In the genomic region with DNA sequence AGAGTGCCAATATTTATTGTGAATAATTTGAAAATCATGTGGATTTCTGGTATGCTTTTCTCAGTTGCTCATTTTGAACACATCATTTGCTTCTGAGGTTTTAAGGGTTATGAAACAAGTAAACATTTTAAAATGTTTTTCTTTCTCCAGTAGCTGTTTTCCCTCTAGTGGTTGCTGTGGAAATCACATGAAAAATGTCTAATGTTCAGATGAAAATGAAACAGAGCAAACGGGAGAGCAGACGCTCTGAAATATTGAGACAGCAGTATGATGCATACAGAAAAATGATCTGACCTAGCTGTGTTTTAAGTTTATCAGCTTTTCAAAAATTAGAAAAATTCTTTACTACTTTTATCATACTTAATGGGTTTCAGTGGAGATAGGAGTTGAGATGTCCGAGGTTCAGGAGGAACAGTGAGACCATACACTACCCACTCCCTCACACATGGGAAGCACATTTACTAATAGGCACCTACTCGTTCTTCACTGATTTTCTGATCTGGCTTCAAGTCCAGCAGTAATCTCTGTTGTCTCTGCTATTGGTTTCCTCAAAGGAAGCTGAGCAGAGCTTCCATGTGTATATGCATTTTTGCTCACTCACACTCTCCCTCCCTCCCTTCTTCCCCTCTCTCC, we compare ENCODE assay signal across 9 mouse cellular contexts. TPM values are rescaled to one million over a fixed set of nuclear protein-coding genes. Genes with fewer than 3 reads are reported as not detected.
DNase-seq lines count a peak whose midpoint lies in the region; ATAC-seq and TF ChIP-seq lines count a peak whose summit lies in the region.
"Had no signal": no experiment of that assay in that cellular context is flagged by ENCODE, and none has a peak within 500 bp of the region (broad histone marks: within the 10 kb centered on the region; RNA-seq: fewer than 3 reads in every experiment).

No protein-coding gene starts in this region.

- H3K9me3 ChIP-seq in intestine, postnatal 0 days (ENCODE audit: control insufficient read depth), result no peaks in the 10 kb centered on the region
- H3K9me3 ChIP-seq in intestine, embryonic 15.5 days, result no peaks in the 10 kb centered on the region
- H3K9me3 ChIP-seq in midbrain, embryonic 14.5 days (ENCODE audit: control insufficient read depth, low read length), result no peaks in the 10 kb centered on the region
- no peaks in the 10 kb centered on the region for H3K9me3 ChIP-seq in midbrain, embryonic 16.5 days (replicated peaks; ENCODE audit: control insufficient read depth, low read length, poor library complexity, severe bottlenecking)

- DNase-seq in cerebellum, adult 2 months, result peak in 1 of 2 experiments; percentile 22
- no peak for DNase-seq in cerebellum, adult 11-12 months
- peak; percentile 74 for DNase-seq in midbrain, embryonic 14.5 days
- peak; percentile 1 for DNase-seq in splenic B cell, adult 2 months (ENCODE audit: low read depth, low spot score)
- no peak for DNase-seq in thymus, postnatal 36 days
- DNase-seq: gastrocnemius, postnatal 25 days had no signal

- TF ChIP-seq CTCF in cerebellum, adult 2 months (IDR thresholded peaks at IDR 0.05; ENCODE audit: borderline replicate concordance, insufficient read depth, low read depth, low read length), result no peak; the same call in 1 of the 2 replicates
- TF ChIP-seq CTCF in intestine, postnatal 0 days (IDR thresholded peaks at IDR 0.05; ENCODE audit: low read depth), result peak; percentile 48

- no peak overlapping the region for H3K4me2 ChIP-seq in intestine, postnatal 0 days (replicated peaks; ENCODE audit: low read depth)
- no peak overlapping the region for H3K4me2 ChIP-seq in intestine, embryonic 15.5 days (replicated peaks)
- no peak overlapping the region for H3K4me2 ChIP-seq in midbrain, embryonic 14.5 days (ENCODE audit: low read length)
- H3K4me2 ChIP-seq in midbrain, embryonic 16.5 days (ENCODE audit: low read length), result no peak overlapping the region

- no peaks in the 10 kb centered on the region; the same call in 1 of the 2 replicates for H3K4me1 ChIP-seq in cerebellum, adult 2 months (ENCODE audit: control insufficient read depth, insufficient read depth, low read length)
- no peaks in the 10 kb centered on the region for H3K4me1 ChIP-seq in intestine, postnatal 0 days (replicated peaks; ENCODE audit: control insufficient read depth, insufficient read depth, low read length)
- no peaks in the 10 kb centered on the region for H3K4me1 ChIP-seq in intestine, embryonic 15.5 days (replicated peaks)
- no peaks in the 10 kb centered on the region for H3K4me1 ChIP-seq in midbrain, embryonic 14.5 days (ENCODE audit: control insufficient read depth, insufficient read depth, low read length)
- no peaks in the 10 kb centered on the region for H3K4me1 ChIP-seq in midbrain, embryonic 16.5 days (ENCODE audit: control insufficient read depth, insufficient read depth, low read length)

- H3K36me3 ChIP-seq in intestine, postnatal 0 days (ENCODE audit: control insufficient read depth, insufficient read depth), result no peaks in the 10 kb centered on the region
- H3K36me3 ChIP-seq in intestine, embryonic 15.5 days, result no peaks in the 10 kb centered on the region
- H3K36me3 ChIP-seq in midbrain, embryonic 14.5 days (ENCODE audit: control insufficient read depth, insufficient read depth, low read length), result no peaks in the 10 kb centered on the region
- no peaks in the 10 kb centered on the region for H3K36me3 ChIP-seq in midbrain, embryonic 16.5 days (ENCODE audit: control insufficient read depth, insufficient read depth, low read length)
- no peaks in the 10 kb centered on the region for H3K36me3 ChIP-seq in splenic B cell, adult 2 months (ENCODE audit: control insufficient read depth, insufficient read depth, low read length, poor library complexity, severe bottlenecking)

- H3K9ac ChIP-seq in intestine, postnatal 0 days (ENCODE audit: low read depth, low read length), result no peak overlapping the region
- H3K9ac ChIP-seq in intestine, embryonic 15.5 days, result no peak overlapping the region
- no peak overlapping the region for H3K9ac ChIP-seq in midbrain, embryonic 14.5 days (replicated peaks; ENCODE audit: low read length)
- H3K9ac ChIP-seq in midbrain, embryonic 16.5 days (ENCODE audit: low read depth, low read length), result no peak overlapping the region

- peak overlapping the region; percentile 8 for H3K4me3 ChIP-seq in cerebellum, adult 2 months (replicated peaks; ENCODE audit: insufficient read depth, low read depth, low read length)
- H3K4me3 ChIP-seq in intestine, postnatal 0 days (ENCODE audit: low read depth, low read length), result no peak overlapping the region
- no peak overlapping the region for H3K4me3 ChIP-seq in intestine, embryonic 15.5 days (replicated peaks)
- no peak overlapping the region for H3K4me3 ChIP-seq in midbrain, embryonic 14.5 days (replicated peaks; ENCODE audit: low read depth, low read length)
- H3K4me3 ChIP-seq in midbrain, embryonic 16.5 days (ENCODE audit: low read depth, low read length), result no peak overlapping the region

- H3K27me3 ChIP-seq in cerebellum, adult 2 months (ENCODE audit: control insufficient read depth, insufficient read depth, low read length), result no peaks in the 10 kb centered on the region
- no peaks in the 10 kb centered on the region for H3K27me3 ChIP-seq in intestine, postnatal 0 days (replicated peaks; ENCODE audit: control insufficient read depth, insufficient read depth, low read length)
- H3K27me3 ChIP-seq in intestine, embryonic 15.5 days (replicated peaks), result no peaks in the 10 kb centered on the region
- no peaks in the 10 kb centered on the region for H3K27me3 ChIP-seq in midbrain, embryonic 14.5 days (ENCODE audit: control insufficient read depth, insufficient read depth, low read length)
- no peaks in the 10 kb centered on the region for H3K27me3 ChIP-seq in midbrain, embryonic 16.5 days (ENCODE audit: control insufficient read depth, insufficient read depth, low read depth, low read length)
- H3K27me3 ChIP-seq in splenic B cell, adult 2 months (ENCODE audit: control insufficient read depth, insufficient read depth, low read length, poor library complexity, severe bottlenecking), result no peaks in the 10 kb centered on the region

- H3K27ac ChIP-seq in cerebellum, adult 2 months (ENCODE audit: insufficient read depth, low read length), result no peak overlapping the region
- H3K27ac ChIP-seq in intestine, postnatal 0 days (ENCODE audit: low read depth, low read length), result no peak overlapping the region
- no peak overlapping the region for H3K27ac ChIP-seq in intestine, embryonic 15.5 days
- H3K27ac ChIP-seq in midbrain, embryonic 14.5 days (replicated peaks; ENCODE audit: low read depth, low read length), result no peak overlapping the region
- no peak overlapping the region for H3K27ac ChIP-seq in midbrain, embryonic 16.5 days (ENCODE audit: low read length)

- 21% methylated on average over 4 of the region's 4 CpGs for WGBS in cerebellum, adult 2 months
- WGBS in intestine, postnatal 0 days, result 50% methylated on average over 4 of the region's 4 CpGs
- 52% methylated on average over 4 of the region's 4 CpGs for WGBS in intestine, embryonic 15.5 days
- WGBS in midbrain, embryonic 14.5 days, result 63% methylated on average over 4 of the region's 4 CpGs
- 54% methylated on average over 4 of the region's 4 CpGs for WGBS in midbrain, embryonic 16.5 days

- no peak for ATAC-seq in intestine, postnatal 0 days
- ATAC-seq in intestine, embryonic 15.5 days, result no peak
- ATAC-seq in midbrain, embryonic 14.5 days (ENCODE audit: low FRiP score, low TSS enrichment), result no peak
- ATAC-seq in midbrain, embryonic 16.5 days, result no peak

- TF ChIP-seq POLR2A in cerebellum, adult 2 months (IDR thresholded peaks at IDR 0.05; ENCODE audit: borderline replicate concordance, insufficient read depth, low read length), result no peak

RNA-seq across cellular contexts. Expression of a gene that starts 57.1 kb away (rescaled TPM):
- 6.7 and 7.3 TPM in 2 replicates for polyA plus RNA-seq in cerebellum, adult 2 months (2012; rRNA removed)
- 0.05 TPM in 1 of 2 replicates, not detected in the other for polyA plus RNA-seq in intestine, postnatal 0 days (2015; fragmentation: Nextera tagmentation; extraction: Ambion mirVana)
- 0.39 and 0.58 TPM in 2 replicates for polyA plus RNA-seq in intestine, embryonic 15.5 days (2015; fragmentation: Nextera tagmentation; extraction: Ambion mirVana)
- polyA plus RNA-seq in midbrain, embryonic 14.5 days (2014; fragmentation: Nextera tagmentation; extraction: Ambion mirVana), result 15.2 and 19.0 TPM in 2 replicates
- 19.4 and 22.3 TPM in 2 replicates for polyA plus RNA-seq in midbrain, embryonic 16.5 days (2015; fragmentation: Nextera tagmentation; extraction: Ambion mirVana)

Comparison
In these comparisons a context has a peak if more than half of its experiments do, and no peak if none do; other contexts are left out.
1. DNase-seq: peak in midbrain, embryonic 14.5 days (single experiment) and splenic B cell, adult 2 months (single experiment); none in cerebellum, adult 11-12 months (single experiment) and thymus, postnatal 36 days (0 of 2).